Mouse (Mus musculus) bone marrow macrophage, adult 2 months (primary cell): ENCODE results near the gene Lyve1.

Experiments used
- CTCF ChIP-seq: IDR thresholded peaks from 2 replicates; pipeline ENCODE4 v1.5.1; 2012; ENCODE audit warnings: low read depth, mild to moderate bottlenecking, low read length, moderate library complexity
- POLR2A ChIP-seq: IDR thresholded peaks from 2 replicates; pipeline ENCODE4 v1.6.1; 2012; ENCODE audit warnings: mild to moderate bottlenecking, low read depth, low read length, borderline replicate concordance

DNA sequence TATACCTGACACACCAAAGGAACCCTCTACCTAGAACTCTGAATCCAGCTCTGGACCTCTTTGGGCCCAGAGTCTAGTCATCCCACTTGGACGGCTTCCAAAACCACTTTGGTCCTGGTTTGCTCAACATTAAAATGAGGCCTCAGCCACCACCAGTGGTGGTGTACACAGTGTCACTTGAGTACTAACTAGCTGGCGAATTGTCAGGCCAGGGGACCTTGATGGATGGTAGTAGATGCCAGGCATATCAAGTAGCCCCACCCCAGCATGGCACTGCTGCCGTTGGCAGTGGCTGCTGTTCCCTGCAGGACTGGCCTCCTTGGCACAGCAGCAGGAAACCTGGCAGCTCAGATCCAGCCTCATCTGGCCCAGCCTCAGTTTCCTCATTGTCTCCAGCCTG, 58.8 kb downstream of the Lyve1 start:
- TF ChIP-seq CTCF (no peak), POLR2A (no peak)
